Mouse (Mus musculus) myocyte (in vitro differentiated cells): ENCODE data around the gene Trim68. TPM values are rescaled to one million over a fixed set of nuclear protein-coding genes. Genes with fewer than 3 reads are reported as not detected.

Experiments used
- H3K27me3 ChIP-seq: one replicate; pipeline ENCODE4 v1.6.1; 2011; ENCODE audit not compliant: control insufficient read depth, insufficient read depth, insufficient read length
- H3K36me3 ChIP-seq: one replicate; pipeline ENCODE4 v1.6.1; 2011; ENCODE audit not compliant: control insufficient read depth, insufficient read depth
- H3K4me2 ChIP-seq: one replicate; pipeline ENCODE4 v1.6.1; 2011; ENCODE audit warnings: low read depth, control low read depth
- H3K4me3 ChIP-seq: one replicate; pipeline ENCODE4 v1.5.1; 2011; ENCODE audit warnings: mild to moderate bottlenecking, control low read depth, moderate library complexity
- H3K79me2 ChIP-seq: one replicate; pipeline ENCODE4 v1.6.1; 2011; ENCODE audit not compliant: control insufficient read depth, insufficient read depth
- H3ac ChIP-seq: one replicate; pipeline ENCODE4 v1.6.1; 2011; ENCODE audit not compliant: control insufficient read depth, insufficient read length
- CEBPB ChIP-seq: IDR thresholded peaks from 2 replicates; pipeline ENCODE4 v1.6.1; 2011; ENCODE audit warnings: mild to moderate bottlenecking, moderate library complexity; ENCODE audit not compliant: poor library complexity, insufficient read depth, severe bottlenecking
- E2F4 ChIP-seq: IDR thresholded peaks from one replicate; pipeline ENCODE4 v1.6.1; 2011; ENCODE audit warnings: mild to moderate bottlenecking, control low read depth, moderate library complexity; ENCODE audit not compliant: insufficient read depth
- MAX ChIP-seq: IDR thresholded peaks from one replicate; pipeline ENCODE4 v1.6.1; 2011; ENCODE audit warnings: low read depth, mild to moderate bottlenecking, control low read depth
- MYOD1 ChIP-seq, 3 experiments: IDR thresholded peaks; one replicate each; pipeline ENCODE4 v1.6.1; 2011; ENCODE audit warnings: control low read depth in 2 of 3, low read depth in 2 of 3, mild to moderate bottlenecking in 2 of 3, moderate library complexity in 1 of 3; ENCODE audit not compliant: insufficient read length in 2 of 3, control insufficient read depth in 1 of 3
- MYOG ChIP-seq, 3 experiments: IDR thresholded peaks; one replicate each; pipeline ENCODE4 v1.6.1; 2011; ENCODE audit warnings: control low read depth in 2 of 3, low read depth in 2 of 3, mild to moderate bottlenecking in 2 of 3; ENCODE audit not compliant: insufficient read length in 2 of 3, control insufficient read depth in 1 of 3, insufficient read depth in 1 of 3
- POLR2A ChIP-seq: IDR thresholded peaks from one replicate; pipeline ENCODE4 v1.6.1; 2011; ENCODE audit warnings: low read depth, mild to moderate bottlenecking, control low read depth, moderate library complexity; ENCODE audit not compliant: insufficient read length
- POLR2AphosphoS2 ChIP-seq: IDR thresholded peaks from one replicate; pipeline ENCODE4 v1.6.1; 2011; ENCODE audit warnings: low read depth, control low read depth; ENCODE audit not compliant: insufficient read length
- REST ChIP-seq: IDR thresholded peaks from one replicate; pipeline ENCODE4 v1.6.1; 2011; ENCODE audit warnings: mild to moderate bottlenecking, control low read depth, moderate library complexity; ENCODE audit not compliant: insufficient read depth, insufficient read length
- SRF ChIP-seq: IDR thresholded peaks from one replicate; pipeline ENCODE4 v1.6.1; 2011; ENCODE audit warnings: low read depth; ENCODE audit not compliant: control insufficient read depth, insufficient read length
- TCF12 ChIP-seq: IDR thresholded peaks from one replicate; pipeline ENCODE4 v1.6.1; 2011; ENCODE audit warnings: mild to moderate bottlenecking, control low read depth; ENCODE audit not compliant: poor library complexity, insufficient read depth, severe bottlenecking
- TCF3 ChIP-seq: IDR thresholded peaks from one replicate; pipeline ENCODE4 v1.6.1; 2011; ENCODE audit warnings: low read depth, control low read depth; ENCODE audit not compliant: insufficient read length
- USF1 ChIP-seq: IDR thresholded peaks from one replicate; pipeline ENCODE4 v1.6.1; 2011; ENCODE audit warnings: low read depth, mild to moderate bottlenecking, control low read depth, moderate library complexity
- polyA plus RNA-seq: library from polyadenylated mRNA; unstranded; fragments of >200 nt; fragmentation: generic; extraction: Trizol; gene quantifications from one replicate; pipeline ENCODE4 v1.2.1, GENCODE M21; 2012; ENCODE audit warnings: missing spikeins

Trim68 gene
- 3.2 TPM for polyA plus RNA-seq

GRCm38 (mm10) chr7:102686944-102687501, at the start of gene Trim68:
Gene Trim68, minus strand, starts transcription at chr7:102687327.
- Histone ChIP-seq H3K79me2 (no peaks in the 10 kb centered on the region), H3ac (no peak within 1 kb of the TSS), H3K4me3 (peak within 1 kb of the TSS; percentile 35), H3K4me2 (peak within 1 kb of the TSS; percentile 82), H3K27me3 (no peaks in the 10 kb centered on the region), H3K36me3 (no peaks in the 10 kb centered on the region)
- TF ChIP-seq USF1 (peak; percentile 38), E2F4 (no peak), POLR2A (peak; percentile 66), TCF3 (no peak), CEBPB (no peak), SRF (no peak), MAX (no peak), POLR2AphosphoS2 (peak; percentile 38), MYOD1 (IDR thresholded peaks at IDR 0.05; ENCODE audit: control insufficient read depth in 1 of 3, insufficient read length in 2 of 3, low read depth in 2 of 3) (peak in 1 of 3 experiments; percentile 11), REST (no peak), TCF12 (no peak), MYOG (IDR thresholded peaks at IDR 0.05; ENCODE audit: control insufficient read depth in 1 of 3, insufficient read depth in 1 of 3, insufficient read length in 2 of 3, low read depth in 2 of 3) (no peak)

GRCm38 (mm10) chr7:102733793-102734192, 46.7 kb upstream of the Trim68 start:
- H3ac ChIP-seq = no peak overlapping the region
- no peaks in the 10 kb centered on the region for H3K27me3 ChIP-seq
- no peak overlapping the region for H3K4me2 ChIP-seq
- no peak overlapping the region for H3K4me3 ChIP-seq
- TF ChIP-seq MYOD1 (IDR thresholded peaks at IDR 0.05; ENCODE audit: control insufficient read depth in 1 of 3, insufficient read length in 2 of 3, low read depth in 2 of 3) (no peak), CEBPB (no peak), MYOG (IDR thresholded peaks at IDR 0.05; ENCODE audit: control insufficient read depth in 1 of 3, insufficient read depth in 1 of 3, insufficient read length in 2 of 3, low read depth in 2 of 3) (no peak), TCF3 (no peak), REST (no peak), POLR2A (no peak), MAX (no peak)
- H3K36me3 ChIP-seq = no peaks in the 10 kb centered on the region
- H3K79me2 ChIP-seq = no peaks in the 10 kb centered on the region

- Histone ChIP-seq H3ac (no peak within 1 kb of the TSS), H3K27me3 (no peaks in the 10 kb centered on the region), H3K4me2 (no peak within 1 kb of the TSS), H3K36me3 (no peaks in the 10 kb centered on the region), H3K79me2 (no peaks in the 10 kb centered on the region), H3K4me3 (no peak within 1 kb of the TSS)
- TF ChIP-seq REST (no peak), USF1 (no peak), POLR2A (no peak), POLR2AphosphoS2 (no peak), CEBPB (no peak), TCF3 (no peak), MYOG (IDR thresholded peaks at IDR 0.05; ENCODE audit: control insufficient read depth in 1 of 3, insufficient read depth in 1 of 3, insufficient read length in 2 of 3, low read depth in 2 of 3) (no peak), E2F4 (no peak)
These were observed 40.3 kb upstream of the Trim68 start, which contains the start of gene Olfr559 for GRCm38 (mm10) chr7:102727391-102727790. Gene Olfr559, minus strand, starts transcription at chr7:102727491.

GRCm38 (mm10) chr7:102718970-102719369, 31.8 kb upstream of the Trim68 start, which contains the start of gene Olfr33:
Gene Olfr33, minus strand, starts transcription at chr7:102719070.
- no peaks in the 10 kb centered on the region for H3K36me3 ChIP-seq
- H3K4me3 ChIP-seq = no peak within 1 kb of the TSS
- no peaks in the 10 kb centered on the region for H3K27me3 ChIP-seq
- H3K4me2 ChIP-seq = no peak within 1 kb of the TSS
- no peaks in the 10 kb centered on the region for H3K79me2 ChIP-seq
- no peak within 1 kb of the TSS for H3ac ChIP-seq
- no peak for TF ChIP-seq USF1
- no peak for TF ChIP-seq CEBPB
- TF ChIP-seq MYOD1 (IDR thresholded peaks at IDR 0.05; ENCODE audit: control insufficient read depth in 1 of 3, insufficient read length in 2 of 3, low read depth in 2 of 3) = no peak
- no peak for TF ChIP-seq MAX
- no peak for TF ChIP-seq SRF
- TF ChIP-seq TCF12 = no peak
- no peak for TF ChIP-seq POLR2A
- TF ChIP-seq POLR2AphosphoS2 = no peak
- TF ChIP-seq E2F4 = no peak
- TF ChIP-seq TCF3 = no peak
- TF ChIP-seq REST = no peak
- no peak for TF ChIP-seq MYOG (IDR thresholded peaks at IDR 0.05; ENCODE audit: control insufficient read depth in 1 of 3, insufficient read depth in 1 of 3, insufficient read length in 2 of 3, low read depth in 2 of 3)

GRCm38 (mm10) chr7:102701915-102702314, 14.8 kb upstream of the Trim68 start, which contains the start of gene Olfr558:
Gene Olfr558, plus strand, starts transcription at chr7:102702215.
- Histone ChIP-seq H3K27me3 (no peaks in the 10 kb centered on the region), H3ac (no peak within 1 kb of the TSS), H3K4me3 (no peak within 1 kb of the TSS), H3K4me2 (no peak within 1 kb of the TSS), H3K79me2 (no peaks in the 10 kb centered on the region), H3K36me3 (no peaks in the 10 kb centered on the region)
- no peak for TF ChIP-seq POLR2A
- no peak for TF ChIP-seq USF1
- TF ChIP-seq MYOD1 (IDR thresholded peaks at IDR 0.05; ENCODE audit: control insufficient read depth in 1 of 3, insufficient read length in 2 of 3, low read depth in 2 of 3) = no peak
- no peak for TF ChIP-seq MAX
